Mouse (Mus musculus): ENCODE data around the gene Plscr3. TPM values are rescaled to one million over a fixed set of nuclear protein-coding genes. Genes with fewer than 3 reads are reported as not detected.
A peak's percentile ranks its signal among the peaks of the same experiment; 100 is the strongest.

Plscr3 gene
- total RNA-seq, 2 experiments from 2014 or later = 28.4 to 32.2 TPM

DNA sequence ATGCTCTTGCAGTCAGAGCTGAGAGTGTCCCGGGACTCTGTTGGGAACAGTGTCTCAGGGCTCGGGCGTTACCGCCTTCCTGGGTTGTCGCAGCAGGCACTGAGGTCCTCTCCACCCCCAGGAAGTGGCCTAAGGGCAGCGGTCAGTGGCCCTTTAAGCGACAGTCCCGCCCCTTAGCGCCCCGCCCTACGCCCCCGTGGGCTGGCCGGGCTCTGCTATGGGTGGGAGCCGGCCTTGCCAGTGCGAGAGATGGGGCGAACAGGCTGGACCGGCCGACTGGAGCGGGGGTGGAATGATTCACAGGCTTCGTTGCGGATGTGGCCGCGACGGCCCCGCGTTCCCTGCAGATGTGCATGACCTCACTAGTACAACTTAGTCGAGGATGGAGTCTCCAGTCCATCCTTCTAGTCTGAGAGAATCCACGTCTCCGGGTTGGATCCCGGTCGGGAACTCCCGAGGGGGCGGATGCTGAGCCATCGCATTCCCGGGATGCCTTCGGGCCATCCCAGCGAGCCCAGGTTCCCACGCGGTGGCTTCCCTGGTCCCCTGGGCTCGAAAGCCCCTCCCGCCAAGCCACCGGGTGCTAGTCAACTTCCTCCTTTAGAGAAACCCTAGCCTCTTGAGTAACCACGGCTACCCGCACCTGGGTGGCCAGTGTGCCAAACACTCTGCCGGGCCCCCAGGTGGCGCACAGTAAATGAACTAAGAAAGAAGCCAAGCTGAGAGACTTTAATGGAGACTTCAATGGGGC is 34.9 kb downstream of the Plscr3 start, which contains the start of gene Kctd11:
Gene Kctd11, minus strand, starts transcription at position 554 of the 751 bp plus-strand sequence.
- intact Hi-C loops (cut with DNase I) = no loop called here
- DNase-seq (ENCODE audit: extremely low spot score in 1 of 2, low spot score in 2 of 2) = peak in 1 of 2 experiments; percentile 93

DNA sequence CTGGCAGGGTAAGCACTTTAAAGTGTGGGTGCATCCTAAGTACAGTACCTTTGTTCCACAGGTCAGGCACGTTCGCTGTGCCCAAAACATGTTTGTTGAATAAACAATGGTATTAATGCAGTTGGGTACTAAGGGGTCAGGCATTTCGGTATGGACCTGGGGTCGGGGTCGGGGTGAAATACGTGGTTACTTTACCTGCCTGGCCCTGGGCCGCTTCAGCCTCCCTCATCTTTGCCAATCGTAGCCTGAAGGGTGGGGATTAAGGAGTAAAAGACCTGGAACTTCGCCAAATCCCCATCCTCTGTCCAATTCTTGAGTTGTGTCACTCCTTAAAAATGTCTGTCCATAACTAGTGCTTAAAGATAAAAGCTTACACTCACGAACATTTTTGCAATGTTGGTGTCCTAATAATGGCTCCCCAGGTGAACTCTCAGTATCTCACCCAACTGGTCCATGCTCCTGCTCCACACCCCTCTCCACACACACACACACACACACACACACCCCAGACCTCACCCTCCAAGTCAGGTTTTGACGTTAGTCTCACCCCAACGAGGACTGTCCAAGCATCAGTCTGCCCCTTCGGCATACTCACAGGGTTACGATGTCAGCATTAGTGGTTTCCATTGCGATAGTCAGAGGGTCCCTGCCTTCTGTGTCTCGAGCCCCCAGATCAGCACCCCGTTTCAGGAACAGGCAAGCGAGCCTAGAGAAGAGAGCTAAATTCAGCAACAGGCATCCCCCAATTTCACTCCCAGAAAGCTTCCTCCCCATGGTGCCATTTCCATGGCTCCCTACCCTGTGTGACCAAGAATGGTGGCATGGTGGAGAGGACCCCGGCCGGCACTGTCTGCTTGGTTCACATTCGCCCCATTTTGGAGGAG is 35.9 kb downstream of the Plscr3 start:
- DNase-seq (ENCODE audit: extremely low spot score in 1 of 2, low spot score in 2 of 2) = no peak
- intact Hi-C loops (cut with DNase I) = no loop called here

DNA sequence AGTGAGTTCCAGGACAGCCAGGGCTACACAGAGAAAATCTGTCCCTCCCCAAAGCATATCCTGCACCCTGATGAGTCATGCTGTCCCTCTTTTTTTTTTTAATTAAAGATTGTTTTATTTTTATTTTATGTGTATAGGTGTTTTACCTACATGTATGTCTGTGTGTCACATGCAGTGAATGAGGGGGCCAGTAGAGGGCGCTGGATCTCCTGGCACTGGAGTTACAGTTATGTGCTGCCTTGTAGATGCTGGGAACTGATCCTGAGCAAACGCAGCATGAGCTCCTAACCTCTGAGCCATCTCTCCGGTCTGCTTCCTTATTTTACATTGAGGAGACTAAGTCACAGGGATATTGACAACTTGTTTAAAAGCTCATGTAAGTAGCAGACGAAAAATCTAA is 36.9 kb downstream of the Plscr3 start:
- no peak for DNase-seq (ENCODE audit: extremely low spot score in 1 of 2, low spot score in 2 of 2)
- intact Hi-C loops (cut with DNase I) = no loop called here

DNA sequence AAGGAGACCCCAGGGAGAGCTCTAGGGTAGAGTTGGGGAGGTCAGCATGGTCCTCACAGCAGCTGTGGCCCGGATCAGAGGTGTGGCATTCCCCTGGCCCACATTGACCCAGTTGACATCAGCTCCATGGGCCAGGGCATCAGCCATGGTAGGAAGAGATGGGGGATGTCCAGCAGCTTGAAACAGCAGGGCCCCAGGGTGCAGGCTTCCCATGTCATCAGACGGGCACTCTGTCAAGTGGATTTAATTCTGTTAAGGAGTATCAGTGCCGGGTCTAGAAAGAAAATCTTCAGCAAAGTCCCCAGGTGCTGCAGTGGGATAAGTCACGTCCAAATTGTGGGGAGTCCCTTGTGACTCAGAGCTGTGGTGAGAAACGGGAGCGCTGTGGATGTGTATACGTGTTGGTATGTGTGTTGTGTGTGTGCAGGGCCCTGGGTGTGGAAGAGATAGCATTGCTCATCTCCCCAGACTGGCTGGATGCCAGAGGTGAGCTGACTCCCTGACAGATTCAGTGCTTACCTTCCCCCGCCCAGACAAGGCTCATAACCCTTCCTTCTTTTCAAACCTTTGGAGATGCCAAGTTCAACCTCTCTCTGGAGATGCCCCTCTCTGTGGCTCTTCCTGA is 37.5 kb downstream of the Plscr3 start:
- intact Hi-C loops (cut with DNase I) = no loop called here

DNA sequence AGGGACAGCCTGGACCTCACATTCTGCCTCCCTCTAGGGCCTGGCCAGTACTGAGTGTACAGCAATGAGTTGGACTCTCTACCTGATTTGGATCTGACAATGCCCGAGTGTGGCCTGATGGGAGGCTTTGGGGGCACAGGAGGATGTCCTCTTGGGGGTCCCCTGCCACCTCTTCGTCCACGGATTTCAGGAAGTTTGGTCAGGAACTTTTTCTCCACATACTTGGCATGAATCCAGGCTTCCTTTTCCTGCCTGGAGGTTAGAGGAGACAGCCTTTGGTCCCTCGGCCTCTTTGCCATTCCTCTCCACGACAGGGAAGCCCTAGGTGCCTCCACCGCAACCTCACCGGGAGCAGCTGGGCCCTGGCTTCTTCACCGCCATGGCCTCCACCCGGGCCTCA is 38.1 kb downstream of the Plscr3 start:
- intact Hi-C loops (cut with DNase I) = no loop called here
- no peak for DNase-seq (ENCODE audit: extremely low spot score in 1 of 2, low spot score in 2 of 2)

More for the DNA sequence above, 37.5 kb downstream of the Plscr3 start:
- DNase-seq (ENCODE audit: extremely low spot score in 1 of 2, low spot score in 2 of 2) = no peak

DNA sequence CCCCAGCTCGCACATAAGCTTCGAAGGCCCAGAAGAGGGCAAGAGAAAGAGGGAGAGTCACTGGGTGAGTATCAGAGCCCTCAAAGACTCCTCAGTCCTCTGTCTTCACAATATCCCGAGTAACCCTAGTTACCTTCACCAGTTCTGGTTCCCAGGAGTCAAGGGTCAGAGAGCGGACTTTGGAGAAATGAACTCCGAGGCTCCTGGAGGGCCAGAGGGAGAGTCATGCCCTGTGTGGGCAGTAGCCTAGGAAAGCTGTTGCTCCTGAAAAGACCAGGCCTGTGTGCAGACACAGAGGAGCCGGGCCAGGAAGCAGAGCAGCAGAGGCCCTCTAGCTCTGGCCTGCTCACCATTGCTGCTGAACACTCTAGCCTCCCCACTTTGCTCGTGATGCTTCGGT is 38.5 kb downstream of the Plscr3 start:
- intact Hi-C loops (cut with DNase I) = no loop called here
- DNase-seq (ENCODE audit: extremely low spot score in 1 of 2, low spot score in 2 of 2) = no peak

DNA sequence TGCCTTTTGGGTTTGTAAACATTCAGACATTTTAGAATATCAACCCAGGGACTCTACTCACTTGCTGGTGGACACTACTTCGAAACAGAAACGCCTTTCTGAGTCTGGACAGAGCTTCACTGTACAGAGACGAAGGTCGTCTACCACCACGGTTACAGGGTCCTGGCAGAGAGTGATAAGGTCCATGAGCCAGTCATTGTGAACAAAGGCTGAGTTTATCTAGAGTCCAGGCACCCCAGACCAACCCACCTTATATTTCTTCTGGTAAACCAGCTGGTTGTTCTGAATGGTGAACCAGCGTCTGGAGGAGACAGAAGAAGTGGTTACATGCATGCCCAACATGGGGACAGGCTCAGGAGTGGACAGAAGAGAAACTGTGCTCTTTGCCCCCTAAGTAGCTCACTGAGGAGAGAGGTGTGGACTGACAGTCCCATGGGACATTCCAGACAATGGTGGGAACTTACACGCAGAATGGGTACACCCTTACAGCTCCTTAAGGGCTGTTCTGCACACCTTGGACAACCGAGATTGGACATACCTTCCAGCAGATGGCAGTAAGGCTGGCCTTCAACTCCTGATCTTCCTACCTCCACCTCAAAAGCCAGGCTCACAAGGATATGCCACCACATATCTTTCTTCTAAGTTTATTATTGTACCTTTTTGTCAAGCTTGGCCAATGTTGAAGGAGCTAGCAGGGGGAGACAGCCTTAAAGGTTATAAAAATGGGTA is 40.9 kb downstream of the Plscr3 start:
- no peak for DNase-seq (ENCODE audit: extremely low spot score in 1 of 2, low spot score in 2 of 2)
- intact Hi-C loops (cut with DNase I) = no loop called here

DNA sequence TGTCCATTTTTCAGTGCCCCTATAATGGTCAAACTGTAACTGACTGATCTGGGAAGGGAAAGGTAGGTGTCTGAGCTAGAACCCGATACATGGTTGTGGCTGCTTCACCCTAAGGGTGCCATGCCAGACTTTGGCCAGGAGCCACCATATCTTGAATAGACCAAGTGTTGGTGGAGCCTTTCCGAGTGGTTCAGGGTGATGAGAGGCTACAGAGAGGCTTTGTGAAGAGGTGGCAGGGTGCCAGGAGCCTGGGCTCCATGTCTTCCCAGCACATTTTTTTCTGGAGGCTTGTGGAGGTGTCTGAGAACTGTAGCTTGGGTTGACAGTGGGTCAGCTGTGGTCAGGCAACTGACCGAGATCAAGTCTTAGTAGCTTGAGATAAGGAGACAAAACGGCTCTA is 45.3 kb downstream of the Plscr3 start:
- intact Hi-C loops (cut with DNase I) = no loop called here

DNA sequence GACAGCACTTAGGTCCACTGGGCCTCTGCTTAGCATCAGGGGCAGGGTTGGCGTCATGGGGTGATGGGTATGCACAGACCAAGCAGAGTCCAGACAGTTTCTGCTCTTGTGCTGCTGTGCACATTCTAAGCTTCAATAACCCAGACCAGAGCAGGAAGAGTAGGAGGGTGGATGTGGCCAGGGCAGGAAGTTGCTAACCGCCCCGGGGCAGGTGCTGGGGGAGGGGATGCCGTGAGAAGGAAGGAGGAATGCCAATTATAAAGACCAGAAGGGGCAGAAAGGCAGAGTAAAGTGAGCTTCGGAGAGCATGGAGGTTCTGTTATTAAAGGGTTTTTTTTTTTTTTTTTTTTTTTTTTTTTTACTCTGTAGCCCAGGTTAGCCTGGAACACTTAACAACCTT is 48.5 kb downstream of the Plscr3 start:
- intact Hi-C loops (cut with DNase I) = no loop called here
- DNase-seq (ENCODE audit: extremely low spot score in 1 of 2, low spot score in 2 of 2) = no peak

More for the DNA sequence above, 45.3 kb downstream of the Plscr3 start:
- DNase-seq (ENCODE audit: extremely low spot score in 1 of 2, low spot score in 2 of 2) = peak in 1 of 2 experiments; percentile 74

DNA sequence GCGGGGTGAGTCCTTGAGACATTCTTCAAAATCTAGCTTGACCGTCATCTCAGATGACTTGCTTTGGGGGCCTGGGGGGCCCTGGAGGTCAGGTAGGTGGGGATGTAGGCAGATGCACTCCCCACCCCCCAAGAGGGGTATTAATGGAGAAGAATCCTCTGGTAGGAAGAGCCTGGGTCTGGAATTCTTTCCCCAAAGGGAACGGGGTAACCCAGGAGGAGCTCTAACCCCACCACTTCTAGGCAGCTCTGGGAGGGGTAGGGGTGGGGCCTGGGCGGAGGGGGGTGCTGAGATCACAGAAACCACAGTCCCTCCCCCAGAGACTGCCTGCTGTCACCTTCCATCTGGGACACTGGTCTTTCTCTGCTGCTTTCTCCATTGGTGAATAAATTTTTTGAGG is 49.1 kb downstream of the Plscr3 start, which contains the start of gene Acap1:
Gene Acap1, minus strand, starts transcription at position 249 of the 400 bp plus-strand sequence.
- DNase-seq (ENCODE audit: extremely low spot score in 1 of 2, low spot score in 2 of 2) = no peak
- intact Hi-C loops (cut with DNase I) = no loop called here

DNA sequence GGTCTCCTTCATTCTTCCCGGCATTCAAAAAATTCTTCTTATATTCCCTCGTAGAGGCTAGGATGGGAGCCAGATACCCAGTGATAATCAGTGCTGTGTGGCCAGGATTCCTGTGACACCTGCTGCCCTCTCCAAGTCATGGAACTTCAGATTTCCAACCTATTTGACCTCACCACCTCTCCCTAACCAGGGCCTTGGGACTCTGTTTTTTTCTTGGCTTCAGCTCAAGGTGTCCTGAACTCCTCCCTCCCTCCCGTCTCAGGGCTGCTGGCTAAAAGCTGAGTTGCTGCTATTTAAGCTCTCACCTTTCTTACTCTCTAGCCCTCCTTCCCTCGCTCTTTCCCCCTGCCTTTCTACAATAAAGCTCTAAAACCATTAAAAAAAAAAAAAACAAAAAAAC is 53.7 kb downstream of the Plscr3 start:
- intact Hi-C loops (cut with DNase I) = no loop called here
- no peak for DNase-seq (ENCODE audit: extremely low spot score in 1 of 2, low spot score in 2 of 2)

DNA sequence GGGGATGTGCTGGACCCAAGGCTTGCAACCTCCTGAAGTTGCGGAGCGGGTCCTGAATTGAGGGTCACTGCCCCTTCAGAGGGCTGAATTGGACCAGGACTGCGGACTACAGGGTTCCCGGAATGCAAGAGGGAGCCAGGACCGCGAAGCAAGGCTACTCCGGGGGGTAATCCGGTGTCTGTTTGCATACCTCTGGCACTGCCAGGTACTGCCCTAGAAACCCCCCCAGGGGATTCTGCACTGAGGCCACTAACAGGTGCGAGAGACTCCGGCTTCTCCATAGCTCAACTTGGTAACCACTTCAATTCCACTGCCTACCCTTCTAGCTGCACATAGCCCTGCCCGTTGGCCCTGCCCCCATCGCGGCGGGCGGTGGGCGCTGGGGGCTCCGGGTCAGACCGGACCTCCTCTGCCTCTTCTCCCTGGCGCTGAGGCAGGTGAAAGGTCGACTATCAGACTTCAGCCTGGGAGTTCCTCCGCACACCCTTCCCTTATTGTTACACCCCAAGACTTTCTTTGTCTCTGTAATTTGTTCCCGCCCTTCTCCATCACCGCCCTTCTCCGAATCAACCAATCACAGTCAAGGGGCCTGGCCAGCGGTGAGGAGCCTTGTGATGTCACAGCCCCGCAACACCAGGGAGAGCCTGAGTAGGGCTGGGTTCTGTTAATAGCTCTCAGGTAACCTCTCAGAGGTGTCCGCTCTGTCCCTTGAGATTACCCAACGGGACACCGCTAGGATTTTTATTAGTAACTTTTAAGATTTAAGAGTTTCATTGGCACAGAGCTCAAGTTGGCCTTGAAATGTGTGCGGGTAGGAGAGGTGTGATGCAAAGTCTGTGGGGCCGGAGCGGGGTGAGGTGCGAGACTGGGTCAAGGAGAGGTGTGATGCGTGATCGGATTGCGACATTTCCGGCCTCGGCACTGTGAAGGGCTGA is 54.6 kb downstream of the Plscr3 start, which contains the start of the genes 2810408A11Rik and Neurl4:
Gene 2810408A11Rik, minus strand, starts transcription at position 517 of the 935 bp plus-strand sequence.
Gene Neurl4, plus strand, starts transcription at position 602 of the 935 bp plus-strand sequence.
- intact Hi-C loops (cut with DNase I) = no loop called here
- peak; percentile 90 to 92 for DNase-seq (ENCODE audit: extremely low spot score in 1 of 2, low spot score in 2 of 2)

DNA sequence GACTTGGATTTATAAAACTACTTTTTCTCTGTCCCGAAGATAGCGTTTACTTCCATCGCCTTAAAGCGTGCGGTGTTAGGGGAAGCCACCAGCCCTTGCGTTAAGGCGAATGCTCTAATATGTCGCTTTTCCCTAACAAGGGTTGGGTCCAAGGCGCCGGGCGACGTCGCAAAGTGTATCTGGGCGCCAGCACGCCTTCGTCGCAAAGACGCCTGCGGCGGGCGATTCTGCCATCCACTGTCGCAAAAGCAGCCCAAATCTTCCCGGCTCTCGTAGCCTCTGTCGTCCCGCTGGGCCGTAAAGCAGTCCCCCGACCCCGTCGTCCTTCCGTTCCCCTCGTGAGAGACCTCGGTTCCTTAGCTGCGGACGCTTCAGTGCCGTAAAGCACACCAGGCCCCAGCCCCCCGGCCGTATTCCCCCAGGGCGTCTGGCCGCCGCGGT is 55.2 kb downstream of the Plscr3 start:
- intact Hi-C loops (cut with DNase I) = no loop called here

More for the DNA sequence above, 55.2 kb downstream of the Plscr3 start:
- DNase-seq (ENCODE audit: extremely low spot score in 1 of 2, low spot score in 2 of 2) = peak; percentile 97

Small RNAs within 50 kb of the gene (microRNA-seq; reads per million reads assigned to microRNA genes)
- not detected for gene Mir6924

Other genes with a start within 250 kb of the Plscr3 start
- gene Atp1b2, start 240.4 kb upstream of the Plscr3 start, total RNA-seq (2021) = 100 to 1,000 TPM; 395 to 416 TPM
- not detected for gene Shbg, start 228.5 kb upstream of the Plscr3 start, total RNA-seq (2021)
- gene Sat2, start 224.4 kb upstream of the Plscr3 start, total RNA-seq (2021) = 10 to 100 TPM; 12.7 to 15.2 TPM
- 10 to 100 TPM; 92.0 to 99.4 TPM for gene Fxr2, start 213.4 kb upstream of the Plscr3 start, total RNA-seq (2021)
- not detected for gene Sox15, start 191.1 kb upstream of the Plscr3 start, total RNA-seq (2021)
- 10 to 100 TPM; 87.3 to 95.6 TPM for gene Mpdu1, start 183.7 kb upstream of the Plscr3 start, total RNA-seq (2021)
- gene Cd68, start 180.2 kb upstream of the Plscr3 start, total RNA-seq (2021) = 10 to 100 TPM; 11.6 to 12.2 TPM
- 100 to 1,000 TPM; 455 to 466 TPM for gene Eif4a1, start 174.0 kb upstream of the Plscr3 start, total RNA-seq (2021)
- 100 to 1,000 TPM in 1 of 2 experiments, 10 to 100 TPM in 1; 96.9 to 103 TPM for gene Senp3, start 164.3 kb upstream of the Plscr3 start, total RNA-seq (2021)
- gene Tnfsf13, start 160.6 kb upstream of the Plscr3 start, total RNA-seq (2021) = 1 to 10 TPM in 1 of 2 experiments, under 1 TPM in 1; 0.39 to 1.6 TPM
- gene Tnfsf12, start 150.5 kb upstream of the Plscr3 start, total RNA-seq (2021) = 1 to 10 TPM; 7.4 TPM
- gene Tnfsfm13, start 150.3 kb upstream of the Plscr3 start, total RNA-seq (2021) = 1 to 10 TPM in 1 of 2 experiments, under 1 TPM in 1; 0.81 to 1.5 TPM
- gene Polr2a, start 87.7 kb upstream of the Plscr3 start, total RNA-seq (2021) = 10 to 100 TPM; 52.1 to 52.9 TPM
- not detected for gene Slc35g3, start 84.4 kb upstream of the Plscr3 start, total RNA-seq (2021)
- gene Zbtb4, start 80.5 kb upstream of the Plscr3 start, total RNA-seq (2021) = 10 to 100 TPM; 57.1 to 67.6 TPM
- gene Chrnb1, start 50.4 kb upstream of the Plscr3 start, total RNA-seq (2021) = 1 to 10 TPM in 1 of 2 experiments, under 1 TPM in 1; 0.95 to 1.2 TPM
- gene Fgf11, start 44.5 kb upstream of the Plscr3 start, total RNA-seq (2021) = 10 to 100 TPM; 20.0 to 21.5 TPM
- not detected for gene Tmem102, start 40.8 kb upstream of the Plscr3 start, total RNA-seq (2021)
- gene Gm39566, start 31.1 kb upstream of the Plscr3 start, total RNA-seq (2021) = not detected
- not detected for gene Spem2, start 27.9 kb upstream of the Plscr3 start, total RNA-seq (2021)
- gene Spem1, start 24.2 kb upstream of the Plscr3 start, total RNA-seq (2021) = under 1 TPM; 0.45 to 0.57 TPM
- 100 to 1,000 TPM; 268 to 274 TPM for gene Nlgn2, start 8.6 kb upstream of the Plscr3 start, total RNA-seq (2021)
- 100 to 1,000 TPM; 151 to 159 TPM for gene Tmem256, start 7.9 kb upstream of the Plscr3 start, total RNA-seq (2021)
- gene Tnk1, start 12.4 kb downstream of the Plscr3 start, total RNA-seq (2021) = under 1 TPM; 0.11 to 0.14 TPM
- gene Tmem95, start 31.6 kb downstream of the Plscr3 start, total RNA-seq (2021) = not detected
- gene Kctd11, start 35.0 kb downstream of the Plscr3 start, total RNA-seq (2021) = under 1 TPM; 0.57 to 0.62 TPM
- gene Acap1, start 49.2 kb downstream of the Plscr3 start, total RNA-seq (2021) = under 1 TPM; 0.15 to 0.26 TPM
- gene 2810408A11Rik, start 54.6 kb downstream of the Plscr3 start, total RNA-seq (2021) = 1 to 10 TPM; 1.8 TPM
- 100 to 1,000 TPM; 126 to 129 TPM for gene Neurl4, start 54.7 kb downstream of the Plscr3 start, total RNA-seq (2021)
- 10 to 100 TPM; 24.8 to 25.7 TPM for gene Gps2, start 67.5 kb downstream of the Plscr3 start, total RNA-seq (2021)
- gene Eif5a, start 75.6 kb downstream of the Plscr3 start, total RNA-seq (2021) = 100 to 1,000 TPM; 525 to 535 TPM
- gene Ybx2, start 89.4 kb downstream of the Plscr3 start, total RNA-seq (2021) = 1 to 10 TPM; 9.5 TPM
- gene Slc2a4, start 101.8 kb downstream of the Plscr3 start, total RNA-seq (2021) = 1 to 10 TPM; 1.3 to 1.4 TPM
- gene Cldn7, start 118.4 kb downstream of the Plscr3 start, total RNA-seq (2021) = not detected
- 100 to 1,000 TPM; 104 to 118 TPM for gene Ctdnep1, start 134.8 kb downstream of the Plscr3 start, total RNA-seq (2021)
- gene Elp5, start 136.1 kb downstream of the Plscr3 start, total RNA-seq (2021) = 100 to 1,000 TPM; 114 to 125 TPM
- gene Gabarap, start 144.8 kb downstream of the Plscr3 start, total RNA-seq (2021) = 100 to 1,000 TPM; 252 to 266 TPM
- gene Phf23, start 149.4 kb downstream of the Plscr3 start, total RNA-seq (2021) = 10 to 100 TPM; 35.2 to 38.6 TPM
- gene Dvl2, start 154.2 kb downstream of the Plscr3 start, total RNA-seq (2021) = 10 to 100 TPM; 27.5 to 30.3 TPM
- 10 to 100 TPM; 44.8 to 48.0 TPM for gene Acadvl, start 169.0 kb downstream of the Plscr3 start, total RNA-seq (2021)
- gene Dlg4, start 170.6 kb downstream of the Plscr3 start, total RNA-seq (2021) = 100 to 1,000 TPM; 871 to 875 TPM
- 1 to 10 TPM; 1.4 to 1.5 TPM for gene Asgr1, start 207.7 kb downstream of the Plscr3 start, total RNA-seq (2021)
- not detected for gene Asgr2, start 246.3 kb downstream of the Plscr3 start, total RNA-seq (2021)

Data from left cerebral cortex, postnatal 10 days (tissue).